Mouse (Mus musculus): ENCODE measurements around the gene Ppm1g. TPM values are rescaled to one million over a fixed set of nuclear protein-coding genes. Genes with fewer than 3 reads are reported as not detected.

Gene Ppm1g
- total RNA-seq, 2 experiments from 2014 or later: 55.1 to 62.9 TPM

DNA sequence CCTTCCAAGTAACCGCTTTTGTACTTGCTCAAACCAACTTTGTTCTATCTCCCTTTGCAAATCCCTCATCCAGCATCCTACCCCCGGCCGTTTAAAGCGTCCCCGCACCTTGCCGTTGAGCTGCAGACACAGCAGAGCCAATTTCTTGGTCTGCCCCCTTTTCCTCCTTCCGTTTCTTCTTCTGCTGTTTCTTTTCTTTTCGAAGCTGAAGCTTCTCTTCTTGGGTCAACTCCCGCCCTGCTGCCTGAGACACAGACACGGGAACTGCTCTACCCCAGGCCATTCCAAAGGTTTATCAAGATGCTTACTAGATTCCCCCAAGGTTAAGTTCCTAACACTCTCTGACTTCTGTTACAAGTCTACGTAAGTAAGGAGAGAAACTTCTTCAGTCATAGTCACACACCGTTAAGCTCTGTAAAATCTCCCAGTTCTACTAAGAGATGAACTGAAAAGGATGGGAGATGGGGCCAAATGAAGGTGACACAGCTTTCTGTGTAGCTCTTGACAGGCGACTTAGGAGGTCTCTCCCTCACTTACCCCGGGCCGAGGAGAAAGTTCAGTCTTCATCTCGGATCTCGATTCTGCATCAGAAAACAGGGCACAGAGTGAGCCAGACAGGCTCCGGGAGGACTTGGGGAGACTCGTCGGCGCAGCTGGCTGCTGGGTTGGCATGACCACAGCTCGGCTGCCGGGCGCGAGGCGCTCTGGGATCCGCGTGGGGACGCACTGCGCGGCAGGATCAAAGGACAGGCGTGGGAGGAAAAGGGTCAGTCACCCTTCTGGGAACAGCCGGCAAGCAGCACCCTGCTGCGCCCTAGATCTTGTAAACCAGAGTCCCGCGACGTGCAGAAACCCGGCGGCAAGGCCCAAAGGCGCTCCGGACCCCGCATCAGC lies 28.2 kb downstream of the Ppm1g start:
- no peak for DNase-seq

DNA sequence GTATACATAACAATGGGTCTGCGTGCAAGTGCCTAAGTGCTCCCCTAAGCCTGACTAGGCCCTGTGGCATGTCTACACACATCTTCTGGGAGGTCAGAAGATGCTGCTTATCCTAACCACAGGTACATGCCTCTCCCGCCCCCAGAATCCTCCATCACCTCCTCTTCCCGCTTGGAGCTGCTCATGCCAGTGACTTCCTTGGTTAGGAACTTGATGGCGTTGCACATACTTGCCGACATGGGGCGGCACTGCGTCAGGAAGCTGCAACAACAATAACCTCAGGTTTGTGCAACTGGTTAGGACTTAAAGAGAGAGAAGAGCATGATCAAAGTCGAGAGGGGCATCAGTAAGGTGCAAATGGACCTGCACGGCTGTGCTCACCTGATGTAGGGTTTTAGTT lies 30.3 kb downstream of the Ppm1g start:
- no peak for DNase-seq

DNA sequence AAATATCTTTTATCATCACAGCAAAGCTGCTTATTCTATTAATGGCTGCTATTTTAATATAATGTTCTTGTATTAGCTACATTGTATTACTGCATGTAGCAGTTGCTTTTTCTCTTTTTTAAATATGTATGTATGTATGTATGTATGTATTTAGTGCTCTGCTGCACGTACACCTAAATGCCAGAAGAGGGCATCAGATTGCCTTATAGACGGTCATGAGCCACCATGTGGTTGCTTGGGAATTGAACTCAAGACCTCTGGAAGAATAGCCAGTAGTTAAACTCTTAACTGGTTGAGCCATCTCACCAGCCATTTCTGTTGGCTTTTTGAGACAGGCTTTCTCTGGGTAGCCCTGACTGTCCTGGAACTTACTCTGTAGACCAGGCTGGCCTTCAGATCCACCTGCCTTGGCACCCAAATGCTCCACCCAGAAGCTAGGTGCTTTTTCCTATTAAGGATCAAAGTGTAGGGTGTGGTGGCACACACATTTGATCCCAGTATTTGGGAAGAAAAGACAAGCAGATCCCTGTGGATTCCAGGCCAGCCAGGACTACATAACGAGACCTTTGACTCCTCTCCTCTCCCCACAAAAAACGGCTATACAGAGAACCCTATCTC lies 32.2 kb downstream of the Ppm1g start:
- DNase-seq: no peak

DNA sequence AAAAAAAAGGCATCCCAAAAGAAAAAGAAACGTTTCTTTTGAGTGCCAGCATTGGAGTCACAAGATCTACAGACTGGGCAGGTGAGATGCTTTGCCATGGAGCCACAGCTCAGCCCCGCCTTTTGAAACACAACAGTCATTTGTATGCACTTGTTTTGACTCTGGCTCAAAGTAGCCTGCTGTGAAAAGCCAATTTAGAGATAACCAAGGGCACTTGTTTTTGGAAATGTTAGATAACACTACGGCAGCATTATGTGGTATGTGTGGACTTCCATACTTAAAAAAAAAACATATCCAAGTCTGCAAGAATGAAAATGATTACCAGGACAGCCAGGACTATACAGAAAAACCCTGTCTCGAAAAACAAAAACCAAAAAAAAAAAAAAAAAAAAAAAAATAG lies 36.8 kb downstream of the Ppm1g start:
- no peak for DNase-seq

DNA sequence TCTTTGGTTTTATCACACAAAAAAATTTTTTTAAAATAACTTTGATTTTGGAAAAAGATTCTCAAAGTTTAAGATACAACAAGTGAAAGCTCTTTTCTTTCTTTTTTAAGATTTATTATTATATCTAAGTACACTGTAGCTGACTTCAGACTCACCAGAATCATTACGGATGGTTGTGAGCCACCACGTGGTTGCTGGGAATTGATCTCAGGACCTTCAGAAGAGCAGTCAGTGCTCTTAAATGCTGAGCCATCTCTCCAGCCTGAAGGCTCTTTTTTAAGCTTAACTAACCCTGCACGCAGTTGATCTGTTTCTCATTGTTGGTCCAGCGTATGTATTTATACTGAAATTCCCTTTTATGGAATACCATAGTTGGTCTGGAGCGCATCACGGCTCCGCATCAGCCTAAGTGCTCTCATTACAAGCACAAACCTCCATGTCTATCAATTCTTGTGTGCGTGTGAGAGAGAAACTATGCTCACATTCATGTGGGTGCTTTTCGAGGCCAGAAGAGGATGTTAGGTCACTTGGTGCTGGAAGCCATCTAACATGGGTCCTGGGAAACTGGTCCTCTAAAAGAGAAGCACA lies 39.2 kb downstream of the Ppm1g start:
- DNase-seq: no peak

DNA sequence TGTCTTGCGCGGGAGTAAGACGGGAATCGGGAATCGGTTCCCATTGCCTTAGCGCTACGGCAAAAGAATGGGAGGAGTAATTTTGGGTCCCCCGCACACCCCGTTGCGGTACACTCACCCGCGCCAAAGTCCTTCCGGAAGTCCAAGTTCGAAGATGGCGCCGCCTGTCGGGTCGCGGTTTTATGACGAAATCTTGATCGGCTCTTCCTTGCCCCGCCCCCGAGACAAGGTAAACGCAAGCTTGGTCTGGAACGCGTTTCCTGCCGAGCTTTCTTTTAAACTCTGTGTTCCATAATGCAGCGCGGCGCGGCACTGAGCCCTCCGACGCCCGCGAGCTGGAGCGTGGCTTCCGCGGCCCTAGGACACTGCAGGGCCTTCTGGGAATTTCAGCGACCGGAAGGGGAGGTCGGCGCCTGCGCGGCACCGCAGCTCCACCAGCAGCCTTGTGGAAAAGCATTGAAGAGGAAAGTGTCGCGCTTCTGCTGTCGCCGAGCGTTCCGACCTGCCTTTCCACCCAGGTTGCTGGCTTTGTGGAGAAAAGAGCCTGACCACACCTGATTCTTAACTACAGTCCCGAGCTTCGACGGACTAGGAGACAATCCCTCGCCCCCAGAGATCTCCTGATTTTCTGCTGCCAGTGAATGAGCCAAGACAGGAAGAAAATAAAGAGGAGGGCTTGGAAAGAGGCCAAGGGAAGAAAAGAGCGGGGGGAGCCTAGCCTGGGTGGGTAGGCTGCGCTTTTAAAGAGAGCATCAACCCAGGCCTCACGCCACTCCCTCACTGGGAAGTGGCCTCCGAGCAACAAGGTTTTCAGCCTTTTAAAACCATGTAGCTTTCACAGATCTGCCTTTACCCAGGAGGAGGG lies 40.5 kb downstream of the Ppm1g start, which contains the start of the genes Gm29609 and Gtf3c2:
Gene Gm29609 (minus strand): TSS at position 146 of the 865 bp plus-strand sequence.
Gene Gtf3c2 (minus strand): TSS at position 379 of the 865 bp plus-strand sequence.
- peak; percentile 96 to 98 for DNase-seq

DNA sequence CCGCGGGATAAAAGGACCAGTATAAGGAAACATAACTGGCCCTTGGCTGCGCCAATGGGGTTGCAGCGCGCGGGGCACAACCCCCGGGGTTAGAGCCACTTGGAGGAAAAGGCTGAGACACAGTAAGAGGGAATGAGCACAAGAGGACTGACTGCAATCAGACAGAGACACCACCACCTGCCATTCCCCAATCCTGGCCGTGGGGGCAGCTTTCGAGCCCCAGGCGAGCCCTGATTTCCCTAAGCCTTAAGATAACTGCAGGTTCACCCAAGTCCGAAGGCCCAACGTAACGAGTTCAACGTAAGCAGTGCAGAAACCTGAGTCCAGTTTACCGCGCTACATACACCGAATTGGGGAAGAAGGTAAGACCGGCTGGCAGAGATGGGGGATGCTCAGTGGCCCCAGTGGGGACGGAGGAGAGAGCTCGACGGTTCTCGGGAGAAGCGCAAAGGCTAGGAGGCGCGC lies 41.2 kb downstream of the Ppm1g start:
- DNase-seq: no peak

DNA sequence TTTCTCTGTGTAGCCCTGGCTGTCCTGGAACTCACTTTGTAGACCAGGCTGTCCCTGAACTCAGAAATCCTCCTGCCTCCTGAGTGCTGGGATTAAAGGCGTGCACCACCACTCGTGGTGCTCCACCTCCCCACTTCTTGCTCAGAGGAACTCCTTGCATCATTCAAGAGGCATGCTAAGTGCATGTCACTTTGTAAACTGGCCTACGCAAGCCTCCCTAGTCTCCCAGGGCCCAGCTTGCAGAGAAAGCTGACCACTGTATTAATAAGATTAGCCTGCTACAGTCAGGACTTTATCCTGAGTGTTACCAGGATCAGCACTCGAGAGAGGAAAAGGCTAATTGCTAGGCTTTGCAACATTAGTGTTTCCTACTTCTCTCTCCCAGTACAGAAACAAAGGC lies 51.9 kb downstream of the Ppm1g start:
- DNase-seq: no peak

DNA sequence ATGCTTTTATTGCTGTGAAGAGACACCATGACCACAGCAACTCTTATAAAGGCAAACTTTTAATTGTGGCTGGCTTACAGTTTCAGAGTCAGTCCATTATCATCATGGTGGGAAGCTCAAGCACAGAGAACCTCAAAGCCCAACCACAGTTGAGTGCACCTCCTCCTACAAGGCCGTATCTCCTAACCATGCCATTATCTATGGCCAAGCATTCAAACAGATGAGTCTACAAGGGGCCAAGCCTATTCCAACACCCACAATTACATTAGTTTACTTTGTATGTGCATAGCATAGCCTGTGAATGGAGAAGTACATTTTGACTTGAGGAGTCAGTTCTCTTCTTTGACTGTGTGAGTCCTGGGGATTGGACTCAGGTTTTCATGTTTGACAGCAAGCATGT lies 55.6 kb downstream of the Ppm1g start:
- DNase-seq: no peak

DNA sequence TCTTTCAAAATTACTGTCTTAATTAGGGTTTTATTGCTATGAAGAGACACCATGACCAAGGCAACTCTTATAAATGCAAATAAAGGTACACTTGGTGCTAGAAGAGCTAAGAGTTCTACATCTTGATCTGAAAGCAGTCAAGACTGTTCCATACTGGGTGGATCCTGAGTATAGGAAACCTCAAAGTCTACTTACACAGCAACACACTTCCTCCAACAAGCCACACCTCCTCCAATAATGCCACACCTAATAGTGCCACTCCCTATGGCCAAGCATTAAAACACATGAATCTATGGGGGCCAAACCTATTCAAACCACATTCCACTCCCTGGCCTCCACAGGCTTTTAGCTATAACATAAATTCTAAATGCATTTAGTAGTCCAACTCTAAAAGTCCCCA lies 58.0 kb downstream of the Ppm1g start:
- DNase-seq: no peak

DNA sequence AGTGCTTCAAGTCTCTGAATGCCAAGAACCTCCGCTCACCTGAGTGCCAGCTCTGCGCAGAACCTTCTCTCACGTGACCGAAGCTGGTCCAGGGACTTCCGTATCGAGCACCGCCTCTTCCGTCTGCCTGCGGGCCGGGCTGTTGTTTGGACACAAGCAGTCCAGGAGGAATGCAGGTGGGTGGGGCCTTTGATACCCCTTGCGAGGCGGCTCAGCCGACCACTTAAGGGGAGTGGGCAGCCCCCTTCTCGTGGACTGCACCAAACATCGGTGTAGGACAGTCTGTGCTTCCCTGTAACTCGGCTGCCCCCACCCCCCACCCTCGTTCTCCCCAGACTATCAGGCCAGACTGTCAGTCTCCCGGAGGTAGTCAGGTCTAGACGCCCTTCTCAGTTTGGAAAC lies 66.3 kb downstream of the Ppm1g start, which contains the start of gene Mpv17:
Gene Mpv17 (minus strand): TSS at position 100 of the 402 bp plus-strand sequence.
- peak; percentile 89 to 91 for DNase-seq

DNA sequence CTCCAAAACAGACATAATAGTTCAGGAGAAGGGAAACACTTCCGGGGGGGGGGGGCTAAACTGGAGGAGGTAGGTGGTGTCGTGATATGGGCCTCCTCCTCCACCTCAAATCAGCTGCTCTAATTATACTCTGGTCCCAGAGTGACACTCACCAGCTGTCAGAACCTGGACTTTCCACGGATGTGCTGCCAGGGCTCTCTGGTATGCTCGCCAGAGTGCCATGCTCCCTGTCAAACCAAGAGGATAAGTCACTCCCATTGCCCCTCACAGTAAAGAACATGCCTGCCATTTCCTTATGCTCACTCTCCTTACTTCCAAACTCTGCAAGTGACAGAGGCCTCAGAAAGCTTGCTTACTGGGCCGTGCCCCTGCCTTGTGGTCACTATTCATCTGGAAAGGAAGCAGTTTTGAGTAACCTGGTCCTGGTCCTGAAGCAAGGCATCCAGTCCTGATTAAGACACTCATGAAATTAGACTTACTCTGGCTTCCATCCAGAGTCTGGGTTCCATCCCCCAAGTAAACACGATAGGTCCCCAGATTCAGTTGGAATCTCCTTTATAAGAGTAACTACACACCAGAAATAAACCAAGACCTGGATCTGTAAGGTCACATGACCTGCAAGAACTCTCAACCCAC lies 66.9 kb downstream of the Ppm1g start:
- DNase-seq: peak in 1 of 2 experiments; percentile 63

Other genes starting within 250 kb of the Ppm1g start
- gene Atraid, start 172.4 kb downstream of the Ppm1g start, total RNA-seq (2021): 10 to 100 TPM; 47.6 to 52.2 TPM
- 10 to 100 TPM; 12.4 to 13.5 TPM for gene Slc5a6, start 171.8 kb downstream of the Ppm1g start, total RNA-seq (2021)
- 10 to 100 TPM; 12.9 to 15.3 TPM for gene Cad, start 165.9 kb downstream of the Ppm1g start, total RNA-seq (2021)
- not detected for gene Dnajc5g, start 114.4 kb downstream of the Ppm1g start, total RNA-seq (2021)
- not detected for gene Slc30a3, start 112.5 kb downstream of the Ppm1g start, total RNA-seq (2021)
- 100 to 1,000 TPM; 344 to 355 TPM for gene Trim54, start 104.0 kb downstream of the Ppm1g start, total RNA-seq (2021)
- gene Ucn, start 81.9 kb downstream of the Ppm1g start, total RNA-seq (2021): not detected
- gene Mpv17, start 66.4 kb downstream of the Ppm1g start, total RNA-seq (2021): 10 to 100 TPM; 43.4 to 49.2 TPM
- 1 to 10 TPM in 1 of 2 experiments, under 1 TPM in 1; 0.10 to 1.8 TPM for gene Gm29609, start 40.8 kb downstream of the Ppm1g start, total RNA-seq (2021)
- 10 to 100 TPM; 19.7 to 28.5 TPM for gene Gtf3c2, start 40.5 kb downstream of the Ppm1g start, total RNA-seq (2021)
- 10 to 100 TPM; 58.4 to 64.5 TPM for gene Snx17, start 27.5 kb downstream of the Ppm1g start, total RNA-seq (2021)
- 10 to 100 TPM; 41.1 to 58.1 TPM for gene Eif2b4, start 27.3 kb downstream of the Ppm1g start, total RNA-seq (2021)
- gene Zfp513, start 18.4 kb downstream of the Ppm1g start, total RNA-seq (2021): 1 to 10 TPM; 7.6 to 8.5 TPM
- 10 to 100 TPM; 74.5 to 78.3 TPM for gene Nrbp1, start 20.2 kb upstream of the Ppm1g start, total RNA-seq (2021)
- gene Gm9970, start 20.5 kb upstream of the Ppm1g start, total RNA-seq (2021): not detected
- gene Krtcap3, start 31.0 kb upstream of the Ppm1g start, total RNA-seq (2021): 1 to 10 TPM in 1 of 2 experiments, under 1 TPM in 1; 0.82 to 1.4 TPM
- 10 to 100 TPM; 37.3 to 44.5 TPM for gene Ift172, start 70.4 kb upstream of the Ppm1g start, total RNA-seq (2021)
- gene Fndc4, start 75.4 kb upstream of the Ppm1g start, total RNA-seq (2021): 1 to 10 TPM; 4.2 to 4.3 TPM
- gene Gckr, start 76.8 kb upstream of the Ppm1g start, total RNA-seq (2021): not detected
- gene Zfp512, start 231.7 kb upstream of the Ppm1g start, total RNA-seq (2021): 10 to 100 TPM; 22.9 to 23.1 TPM

Data from heart, adult 18-20 months (tissue).